Mouse (Mus musculus) macrophage (primary cell): ENCODE data around the gene R3hdm2. TPM values are rescaled to one million over a fixed set of nuclear protein-coding genes. Genes with fewer than 3 reads are reported as not detected.

Experiments
- H3K27ac ChIP-seq: fragments of 350-480 bp; formaldehyde crosslinking; 2 replicates; pipeline ENCODE4 v1.9.0; 2021
- H3K36me3 ChIP-seq: fragments of 350-480 bp; formaldehyde crosslinking; 2 replicates; pipeline ENCODE4 v1.9.0; 2021; ENCODE audit errors: inconsistent target
- H3K4me3 ChIP-seq: fragments of 350-480 bp; formaldehyde crosslinking; 2 replicates; pipeline ENCODE4 v1.9.0; 2021; ENCODE audit errors: inconsistent target
- H3K79me2 ChIP-seq: fragments of 350-480 bp; formaldehyde crosslinking; 2 replicates; pipeline ENCODE4 v1.9.0; 2021; ENCODE audit errors: inconsistent target
- WGBS: methylation state at CpG from one replicate; pipeline ENCODE4 v1.1.7; 2026; ENCODE audit warnings: inconsistent platforms; ENCODE audit not compliant: missing documents; 5-methylcytosine and 5-hydroxymethylcytosine counted together
- polyA plus RNA-seq: library from polyadenylated mRNA; stranded (reverse); fragments of 250-400 nt; gene quantifications from 3 replicates; pipeline ENCODE4 v1.2.4, GENCODE M21; 2018; ENCODE audit warnings: inconsistent platforms

The R3hdm2 gene
- polyA plus RNA-seq, 1 experiment from 2014 or later = 168 TPM

GRCm38 (mm10) chr10:127377700-127378099, 2.4 kb upstream of the R3hdm2 start:
- H3K4me3 ChIP-seq = no peak overlapping the region
- H3K36me3 ChIP-seq = no peaks in the 10 kb centered on the region
- 86% methylated on average over 3 of the region's 3 CpGs for WGBS
- no peak overlapping the region for H3K27ac ChIP-seq
- peaks cover 17% of the 10 kb centered on the region for H3K79me2 ChIP-seq

GRCm38 (mm10) chr10:127379654-127380053, 473 bp upstream of the R3hdm2 start:
- H3K4me3 ChIP-seq = peak overlapping the region; percentile 63
- WGBS = 82% methylated on average over 8 of the region's 8 CpGs
- peak overlapping the region; percentile 50; the same call in 1 of the 2 replicates for H3K27ac ChIP-seq
- H3K79me2 ChIP-seq = peaks cover 36% of the 10 kb centered on the region
- H3K36me3 ChIP-seq = no peaks in the 10 kb centered on the region

GRCm38 (mm10) chr10:127380767-127381742, 928 bp downstream of the R3hdm2 start:
- 2% methylated on average over 32 of the region's 79 CpGs for WGBS

GRCm38 (mm10) chr10:127381743-127382134, 1.6 kb downstream of the R3hdm2 start:
- Histone ChIP-seq H3K36me3 (no peaks in the 10 kb centered on the region), H3K4me3 (peak overlapping the region; percentile 55), H3K27ac (no peak overlapping the region), H3K79me2 (peaks cover 57% of the 10 kb centered on the region)
- WGBS = 76% methylated on average over 2 of the region's 2 CpGs

More at GRCm38 (mm10) chr10:127380767-127381742, 928 bp downstream of the R3hdm2 start:
- Histone ChIP-seq H3K27ac (peak overlapping the region; percentile 35), H3K4me3 (peak overlapping the region; percentile 55), H3K36me3 (no peaks in the 10 kb centered on the region), H3K79me2 (peaks cover 51% of the 10 kb centered on the region)

- Histone ChIP-seq H3K36me3 (peaks cover 20% of the 10 kb centered on the region), H3K79me2 (peaks cover 50% of the 10 kb centered on the region), H3K27ac (no peak overlapping the region), H3K4me3 (no peak overlapping the region)
- 91% methylated on average over 6 of the region's 6 CpGs for WGBS
Observed at GRCm38 (mm10) chr10:127391774-127392173, 11.6 kb downstream of the R3hdm2 start.

GRCm38 (mm10) chr10:127404701-127405100, 24.6 kb downstream of the R3hdm2 start:
- WGBS = 100% methylated on average over 3 of the region's 3 CpGs
- Histone ChIP-seq H3K27ac (no peak overlapping the region), H3K79me2 (peaks cover 15% of the 10 kb centered on the region; the same call in 1 of the 2 replicates), H3K4me3 (no peak overlapping the region), H3K36me3 (peaks cover 28% of the 10 kb centered on the region)

GRCm38 (mm10) chr10:127407391-127407790, 27.3 kb downstream of the R3hdm2 start:
- Histone ChIP-seq H3K36me3 (0 out of 2 replicates have a peak, but pooled peaks cover 8% of the 10 kb centered on the region), H3K27ac (no peak overlapping the region), H3K4me3 (no peak overlapping the region), H3K79me2 (peaks cover 36% of the 10 kb centered on the region; the same call in 1 of the 2 replicates)
- WGBS = 40% methylated on average over 4 of the region's 4 CpGs

- 95% methylated on average over 5 of the region's 5 CpGs for WGBS
- Histone ChIP-seq H3K79me2 (peaks cover 46% of the 10 kb centered on the region; the same call in 1 of the 2 replicates), H3K27ac (no peak overlapping the region), H3K36me3 (no peaks in the 10 kb centered on the region), H3K4me3 (no peak overlapping the region)
Observed at GRCm38 (mm10) chr10:127412101-127412500, 32.0 kb downstream of the R3hdm2 start.

GRCm38 (mm10) chr10:127412776-127413175, 32.6 kb downstream of the R3hdm2 start:
- H3K4me3 ChIP-seq = no peak overlapping the region
- H3K27ac ChIP-seq = no peak overlapping the region
- no peaks in the 10 kb centered on the region for H3K36me3 ChIP-seq
- 55% methylated on average over 2 of the region's 2 CpGs for WGBS
- peaks cover 46% of the 10 kb centered on the region; the same call in 1 of the 2 replicates for H3K79me2 ChIP-seq

GRCm38 (mm10) chr10:127413585-127413984, 33.5 kb downstream of the R3hdm2 start:
- WGBS = 100% methylated on average over 1 of the region's 1 CpGs
- no peak overlapping the region for H3K27ac ChIP-seq
- H3K79me2 ChIP-seq = peaks cover 48% of the 10 kb centered on the region; the same call in 1 of the 2 replicates
- no peaks in the 10 kb centered on the region for H3K36me3 ChIP-seq
- no peak overlapping the region for H3K4me3 ChIP-seq

GRCm38 (mm10) chr10:127414141-127414540, 34.0 kb downstream of the R3hdm2 start:
- Histone ChIP-seq H3K79me2 (peaks cover 53% of the 10 kb centered on the region; the same call in 1 of the 2 replicates), H3K36me3 (no peaks in the 10 kb centered on the region), H3K4me3 (no peak overlapping the region), H3K27ac (no peak overlapping the region)
- 94% methylated on average over 3 of the region's 3 CpGs for WGBS

- 92% methylated on average over 6 of the region's 6 CpGs for WGBS
- no peaks in the 10 kb centered on the region for H3K36me3 ChIP-seq
- H3K79me2 ChIP-seq = peaks cover 56% of the 10 kb centered on the region; the same call in 1 of the 2 replicates
- H3K27ac ChIP-seq = no peak overlapping the region
- no peak overlapping the region for H3K4me3 ChIP-seq
Observed at GRCm38 (mm10) chr10:127420131-127420530, 40.0 kb downstream of the R3hdm2 start.

- 64% methylated on average over 8 of the region's 9 CpGs for WGBS
- H3K36me3 ChIP-seq = no peaks in the 10 kb centered on the region
Observed at GRCm38 (mm10) chr10:127420676-127421353, 40.7 kb downstream of the R3hdm2 start.

GRCm38 (mm10) chr10:127422047-127422446, 41.9 kb downstream of the R3hdm2 start:
- no peak overlapping the region for H3K4me3 ChIP-seq
- WGBS = 1% methylated on average over 6 of the region's 6 CpGs
- no peak overlapping the region for H3K27ac ChIP-seq
- H3K36me3 ChIP-seq = no peaks in the 10 kb centered on the region
- H3K79me2 ChIP-seq = peaks cover 56% of the 10 kb centered on the region; the same call in 1 of the 2 replicates

More at GRCm38 (mm10) chr10:127420676-127421353, 40.7 kb downstream of the R3hdm2 start:
- Histone ChIP-seq H3K79me2 (peaks cover 63% of the 10 kb centered on the region; the same call in 1 of the 2 replicates), H3K4me3 (no peak overlapping the region), H3K27ac (no peak overlapping the region)
